Mouse (Mus musculus): Measurements from ENCODE around the gene Ccdc149. TPM values are rescaled to one million over a fixed set of nuclear protein-coding genes. Genes with fewer than 3 reads are reported as not detected.

The Ccdc149 gene
- polyA plus RNA-seq, 1 experiment, result 0.30 TPM

DNA sequence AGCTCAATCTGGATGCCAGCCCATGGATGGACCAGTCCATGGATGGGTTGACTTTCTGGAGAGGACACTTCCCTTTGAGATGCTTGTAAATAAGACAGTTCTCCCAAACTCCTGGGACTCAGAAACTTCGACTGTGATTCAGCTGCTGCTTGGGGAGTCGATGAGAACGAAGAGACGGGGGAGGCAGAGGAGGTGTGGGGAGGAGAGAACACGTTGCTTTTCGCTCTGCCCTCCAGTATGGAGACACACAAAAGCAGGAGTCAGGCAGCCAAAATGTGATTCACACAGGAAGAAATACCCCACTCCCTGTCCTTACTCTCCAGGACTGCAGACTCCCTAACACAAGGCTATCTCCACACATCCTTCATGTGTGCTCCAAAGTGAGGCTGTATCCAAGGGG, 80.9 kb downstream of the Ccdc149 start:
- Histone ChIP-seq H3K4me1 (replicated peaks; ENCODE audit: control insufficient read depth, insufficient read depth, low read length) (no peaks in the 10 kb centered on the region), H3K36me3 (ENCODE audit: control insufficient read depth, insufficient read depth, low read length) (no peaks in the 10 kb centered on the region), H3K4me3 (ENCODE audit: control insufficient read depth, insufficient read depth, low read length) (no peak overlapping the region), H3K27ac (ENCODE audit: control insufficient read depth, insufficient read depth, low read length) (no peak overlapping the region), H3K27me3 (ENCODE audit: control insufficient read depth, insufficient read depth, low read length) (no peaks in the 10 kb centered on the region)
- no peak for TF ChIP-seq CTCF (IDR thresholded peaks at IDR 0.05; ENCODE audit: borderline replicate concordance, control insufficient read depth, extremely low read depth, insufficient read depth, low read length, poor library complexity)
- TF ChIP-seq POLR2A (IDR thresholded peaks at IDR 0.05; ENCODE audit: control insufficient read depth, extremely low read depth, insufficient read depth, low read length, poor library complexity), result no peak
- no peak for DNase-seq
- 94% methylated on average over 6 of the region's 6 CpGs for WGBS

DNA sequence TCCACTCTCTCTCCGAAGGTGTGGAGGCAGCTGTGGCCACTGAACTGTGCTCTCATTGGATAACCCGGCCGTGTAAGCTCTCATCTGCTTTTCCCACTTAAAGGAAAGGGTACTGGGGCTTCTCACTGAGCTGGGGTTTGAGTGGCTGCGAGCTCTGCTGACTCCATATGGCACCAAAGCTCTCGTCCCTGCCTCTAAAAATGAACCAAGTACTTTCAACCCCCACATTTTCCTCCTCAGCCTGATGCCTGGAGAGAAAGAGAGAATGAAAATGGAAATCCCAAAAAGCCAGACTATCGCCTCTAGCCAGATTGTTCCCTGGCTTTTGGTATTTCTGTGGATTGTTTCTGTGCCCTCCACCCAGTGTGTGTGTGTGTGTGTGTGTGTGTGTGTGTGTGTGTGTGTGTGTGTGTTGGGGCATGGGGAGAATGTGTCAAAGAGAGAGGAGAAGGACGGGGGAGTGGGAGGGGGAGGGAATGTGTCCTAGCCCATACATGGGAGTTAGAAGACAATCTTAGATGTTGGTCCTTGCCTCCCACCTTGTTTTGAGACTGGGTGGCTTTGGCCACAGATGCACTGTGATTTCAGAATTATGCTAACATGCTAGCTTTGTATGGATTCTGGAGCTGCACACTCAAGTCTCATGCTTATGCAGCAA, 83.1 kb downstream of the Ccdc149 start:
- no peak for DNase-seq
- H3K36me3 ChIP-seq (ENCODE audit: control insufficient read depth, insufficient read depth, low read length), result no peaks in the 10 kb centered on the region
- TF ChIP-seq CTCF (IDR thresholded peaks at IDR 0.05; ENCODE audit: borderline replicate concordance, control insufficient read depth, extremely low read depth, insufficient read depth, low read length, poor library complexity), result no peak
- TF ChIP-seq POLR2A (IDR thresholded peaks at IDR 0.05; ENCODE audit: control insufficient read depth, extremely low read depth, insufficient read depth, low read length, poor library complexity), result no peak
- no peaks in the 10 kb centered on the region for H3K27me3 ChIP-seq (ENCODE audit: control insufficient read depth, insufficient read depth, low read length)
- 93% methylated on average over 7 of the region's 7 CpGs for WGBS
- H3K27ac ChIP-seq (ENCODE audit: control insufficient read depth, insufficient read depth, low read length), result no peak overlapping the region
- H3K4me3 ChIP-seq (ENCODE audit: control insufficient read depth, insufficient read depth, low read length), result no peak overlapping the region
- no peaks in the 10 kb centered on the region for H3K4me1 ChIP-seq (replicated peaks; ENCODE audit: control insufficient read depth, insufficient read depth, low read length)

GRCm38 (mm10) chr5:52386016-52386415, 85.3 kb downstream of the Ccdc149 start:
- Histone ChIP-seq H3K4me3 (ENCODE audit: control insufficient read depth, insufficient read depth, low read length) (no peak overlapping the region), H3K4me1 (replicated peaks; ENCODE audit: control insufficient read depth, insufficient read depth, low read length) (no peaks in the 10 kb centered on the region), H3K27ac (ENCODE audit: control insufficient read depth, insufficient read depth, low read length) (no peak overlapping the region), H3K36me3 (ENCODE audit: control insufficient read depth, insufficient read depth, low read length) (no peaks in the 10 kb centered on the region), H3K27me3 (ENCODE audit: control insufficient read depth, insufficient read depth, low read length) (no peaks in the 10 kb centered on the region)
- no peak for DNase-seq
- TF ChIP-seq POLR2A (IDR thresholded peaks at IDR 0.05; ENCODE audit: control insufficient read depth, extremely low read depth, insufficient read depth, low read length, poor library complexity) (no peak), CTCF (IDR thresholded peaks at IDR 0.05; ENCODE audit: borderline replicate concordance, control insufficient read depth, extremely low read depth, insufficient read depth, low read length, poor library complexity) (no peak)
- WGBS, result 91% methylated on average over 2 of the region's 2 CpGs

- Histone ChIP-seq H3K4me3 (ENCODE audit: control insufficient read depth, insufficient read depth, low read length) (no peak overlapping the region), H3K27ac (ENCODE audit: control insufficient read depth, insufficient read depth, low read length) (no peak overlapping the region), H3K27me3 (ENCODE audit: control insufficient read depth, insufficient read depth, low read length) (no peaks in the 10 kb centered on the region), H3K36me3 (ENCODE audit: control insufficient read depth, insufficient read depth, low read length) (no peaks in the 10 kb centered on the region), H3K4me1 (replicated peaks; ENCODE audit: control insufficient read depth, insufficient read depth, low read length) (no peaks in the 10 kb centered on the region)
- TF ChIP-seq CTCF (IDR thresholded peaks at IDR 0.05; ENCODE audit: borderline replicate concordance, control insufficient read depth, extremely low read depth, insufficient read depth, low read length, poor library complexity) (no peak), POLR2A (IDR thresholded peaks at IDR 0.05; ENCODE audit: control insufficient read depth, extremely low read depth, insufficient read depth, low read length, poor library complexity) (no peak)
- DNase-seq, result no peak
- 98% methylated on average over 5 of the region's 5 CpGs for WGBS
Measured at GRCm38 (mm10) chr5:52383748-52384147, 87.6 kb downstream of the Ccdc149 start.

GRCm38 (mm10) chr5:52382837-52383236, 88.5 kb downstream of the Ccdc149 start:
- 95% methylated on average over 8 of the region's 8 CpGs for WGBS
- no peak overlapping the region for H3K27ac ChIP-seq (ENCODE audit: control insufficient read depth, insufficient read depth, low read length)
- no peaks in the 10 kb centered on the region for H3K4me1 ChIP-seq (replicated peaks; ENCODE audit: control insufficient read depth, insufficient read depth, low read length)
- H3K36me3 ChIP-seq (ENCODE audit: control insufficient read depth, insufficient read depth, low read length), result no peaks in the 10 kb centered on the region
- H3K4me3 ChIP-seq (ENCODE audit: control insufficient read depth, insufficient read depth, low read length), result no peak overlapping the region
- no peak for TF ChIP-seq CTCF (IDR thresholded peaks at IDR 0.05; ENCODE audit: borderline replicate concordance, control insufficient read depth, extremely low read depth, insufficient read depth, low read length, poor library complexity)
- no peak for TF ChIP-seq POLR2A (IDR thresholded peaks at IDR 0.05; ENCODE audit: control insufficient read depth, extremely low read depth, insufficient read depth, low read length, poor library complexity)
- no peak for DNase-seq
- no peaks in the 10 kb centered on the region for H3K27me3 ChIP-seq (ENCODE audit: control insufficient read depth, insufficient read depth, low read length)

DNA sequence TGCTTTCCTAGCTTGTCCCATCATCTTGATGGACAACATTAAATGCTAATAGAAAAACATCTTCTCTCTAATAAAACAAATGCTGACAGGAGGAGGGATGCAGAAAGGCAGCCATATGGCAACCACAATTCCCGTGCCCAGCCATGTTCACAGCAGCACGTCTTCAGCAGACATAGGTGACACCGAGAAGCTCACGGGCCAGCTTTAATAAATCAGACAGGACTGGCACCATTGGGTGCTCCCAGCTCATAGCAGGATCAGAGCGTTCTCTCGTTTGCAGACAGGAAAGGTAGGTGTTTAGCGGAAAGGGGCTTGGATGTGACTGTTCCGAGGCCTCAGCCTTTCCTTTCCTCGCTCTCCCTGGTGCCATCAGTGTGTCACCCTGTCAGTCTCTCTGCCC, 95.5 kb downstream of the Ccdc149 start:
- TF ChIP-seq POLR2A (IDR thresholded peaks at IDR 0.05; ENCODE audit: control insufficient read depth, extremely low read depth, insufficient read depth, low read length, poor library complexity), result no peak
- no peak for TF ChIP-seq CTCF (IDR thresholded peaks at IDR 0.05; ENCODE audit: borderline replicate concordance, control insufficient read depth, extremely low read depth, insufficient read depth, low read length, poor library complexity)
- DNase-seq, result no peak
- Histone ChIP-seq H3K4me1 (replicated peaks; ENCODE audit: control insufficient read depth, insufficient read depth, low read length) (no peaks in the 10 kb centered on the region), H3K27ac (ENCODE audit: control insufficient read depth, insufficient read depth, low read length) (no peak overlapping the region), H3K27me3 (ENCODE audit: control insufficient read depth, insufficient read depth, low read length) (no peaks in the 10 kb centered on the region), H3K4me3 (ENCODE audit: control insufficient read depth, insufficient read depth, low read length) (no peak overlapping the region), H3K36me3 (ENCODE audit: control insufficient read depth, insufficient read depth, low read length) (no peaks in the 10 kb centered on the region)
- WGBS, result 95% methylated on average over 9 of the region's 9 CpGs

- WGBS, result 94% methylated on average over 6 of the region's 6 CpGs
- Histone ChIP-seq H3K4me1 (replicated peaks; ENCODE audit: control insufficient read depth, insufficient read depth, low read length) (no peaks in the 10 kb centered on the region), H3K27me3 (ENCODE audit: control insufficient read depth, insufficient read depth, low read length) (no peaks in the 10 kb centered on the region), H3K4me3 (ENCODE audit: control insufficient read depth, insufficient read depth, low read length) (no peak overlapping the region), H3K36me3 (ENCODE audit: control insufficient read depth, insufficient read depth, low read length) (no peaks in the 10 kb centered on the region), H3K27ac (ENCODE audit: control insufficient read depth, insufficient read depth, low read length) (no peak overlapping the region)
- TF ChIP-seq CTCF (IDR thresholded peaks at IDR 0.05; ENCODE audit: borderline replicate concordance, control insufficient read depth, extremely low read depth, insufficient read depth, low read length, poor library complexity) (no peak), POLR2A (IDR thresholded peaks at IDR 0.05; ENCODE audit: control insufficient read depth, extremely low read depth, insufficient read depth, low read length, poor library complexity) (no peak)
- DNase-seq, result no peak
Measured at GRCm38 (mm10) chr5:52370901-52371300, 100.4 kb downstream of the Ccdc149 start.

Measured in thymus, adult 2 months (tissue).